Mouse (Mus musculus): ENCODE results near the gene Mark2. TPM values are rescaled to one million over a fixed set of nuclear protein-coding genes. Genes with fewer than 3 reads are reported as not detected.

The Mark2 gene
- polyA plus RNA-seq, 1 experiment, result 66.7 TPM

DNA sequence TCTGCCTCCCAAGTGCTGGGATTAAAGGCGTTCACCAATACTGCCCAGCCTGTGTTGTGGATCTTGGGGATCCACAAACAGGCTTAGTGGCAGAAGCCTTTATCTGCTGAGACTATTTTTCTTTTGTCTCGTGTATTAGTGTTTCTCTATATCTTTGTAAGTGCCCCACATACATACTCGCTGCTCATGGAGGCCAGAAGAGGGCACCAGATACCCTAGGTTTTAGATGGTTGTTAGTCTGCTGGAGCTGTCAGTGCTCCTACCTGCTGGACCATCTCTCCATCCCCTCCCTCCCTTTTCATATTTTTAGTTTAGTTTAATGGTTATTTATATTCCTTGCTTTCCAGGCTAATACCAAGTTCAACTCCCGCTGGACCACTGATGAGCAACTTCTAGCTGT lies 68.2 kb downstream of the Mark2 start:
- 80% methylated on average over 4 of the region's 4 CpGs for WGBS
- no peak overlapping the region for H3K4me3 ChIP-seq (replicated peaks; ENCODE audit: control insufficient read depth, low read depth, low read length)
- TF ChIP-seq CTCF (IDR thresholded peaks at IDR 0.05; ENCODE audit: control insufficient read depth, insufficient read depth, low read length) (peak; percentile 25; the same call in 1 of the 2 replicates), POLR2A (IDR thresholded peaks at IDR 0.05; ENCODE audit: borderline replicate concordance, control insufficient read depth, low read depth, low read length) (no peak)
- no peaks in the 10 kb centered on the region for H3K4me1 ChIP-seq (ENCODE audit: control insufficient read depth, insufficient read depth, low read length)
- H3K27ac ChIP-seq (ENCODE audit: control insufficient read depth, insufficient read depth, low read depth, low read length, poor library complexity), result no peak overlapping the region

- peak overlapping the region; percentile 12 for H3K4me3 ChIP-seq (replicated peaks; ENCODE audit: control insufficient read depth, low read depth, low read length)
- WGBS, result 15% methylated on average over 11 of the region's 11 CpGs
- no peak overlapping the region for H3K27ac ChIP-seq (ENCODE audit: control insufficient read depth, insufficient read depth, low read depth, low read length, poor library complexity)
- TF ChIP-seq CTCF (IDR thresholded peaks at IDR 0.05; ENCODE audit: control insufficient read depth, insufficient read depth, low read length), result no peak
- no peak for TF ChIP-seq POLR2A (IDR thresholded peaks at IDR 0.05; ENCODE audit: borderline replicate concordance, control insufficient read depth, low read depth, low read length)
- H3K4me1 ChIP-seq (ENCODE audit: control insufficient read depth, insufficient read depth, low read length), result no peaks in the 10 kb centered on the region
Observed at GRCm38 (mm10) chr19:7269290-7270044, 72.2 kb downstream of the Mark2 start.

DNA sequence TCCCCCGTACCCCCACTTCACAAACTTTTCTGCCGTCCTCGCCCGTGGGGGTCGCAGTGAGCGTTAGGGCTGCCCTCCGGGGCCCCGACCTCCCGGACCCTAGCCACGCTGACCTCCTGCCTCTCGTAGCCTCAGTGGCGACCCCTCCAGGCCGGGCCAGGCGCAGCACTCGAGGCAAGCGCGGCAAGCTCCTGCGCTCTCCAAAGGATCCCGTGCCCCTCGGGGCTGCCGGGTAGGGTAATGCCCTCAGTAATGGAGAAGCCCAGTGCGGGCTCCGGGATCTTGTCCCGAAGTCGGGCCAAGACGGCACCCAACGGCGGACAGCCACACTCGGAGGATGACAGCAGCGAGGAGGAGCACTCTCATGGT lies 73.0 kb downstream of the Mark2 start:
- TF ChIP-seq CTCF (IDR thresholded peaks at IDR 0.05; ENCODE audit: control insufficient read depth, insufficient read depth, low read length), result peak; percentile 59
- TF ChIP-seq POLR2A (IDR thresholded peaks at IDR 0.05; ENCODE audit: borderline replicate concordance, control insufficient read depth, low read depth, low read length), result no peak
- WGBS, result under 1% methylated on average over 30 of the region's 30 CpGs
- Histone ChIP-seq H3K4me1 (ENCODE audit: control insufficient read depth, insufficient read depth, low read length) (no peaks in the 10 kb centered on the region), H3K27ac (ENCODE audit: control insufficient read depth, insufficient read depth, low read depth, low read length, poor library complexity) (peak overlapping the region; percentile 54; the same call in 1 of the 2 replicates), H3K4me3 (replicated peaks; ENCODE audit: control insufficient read depth, low read depth, low read length) (peak overlapping the region; percentile 53)

DNA sequence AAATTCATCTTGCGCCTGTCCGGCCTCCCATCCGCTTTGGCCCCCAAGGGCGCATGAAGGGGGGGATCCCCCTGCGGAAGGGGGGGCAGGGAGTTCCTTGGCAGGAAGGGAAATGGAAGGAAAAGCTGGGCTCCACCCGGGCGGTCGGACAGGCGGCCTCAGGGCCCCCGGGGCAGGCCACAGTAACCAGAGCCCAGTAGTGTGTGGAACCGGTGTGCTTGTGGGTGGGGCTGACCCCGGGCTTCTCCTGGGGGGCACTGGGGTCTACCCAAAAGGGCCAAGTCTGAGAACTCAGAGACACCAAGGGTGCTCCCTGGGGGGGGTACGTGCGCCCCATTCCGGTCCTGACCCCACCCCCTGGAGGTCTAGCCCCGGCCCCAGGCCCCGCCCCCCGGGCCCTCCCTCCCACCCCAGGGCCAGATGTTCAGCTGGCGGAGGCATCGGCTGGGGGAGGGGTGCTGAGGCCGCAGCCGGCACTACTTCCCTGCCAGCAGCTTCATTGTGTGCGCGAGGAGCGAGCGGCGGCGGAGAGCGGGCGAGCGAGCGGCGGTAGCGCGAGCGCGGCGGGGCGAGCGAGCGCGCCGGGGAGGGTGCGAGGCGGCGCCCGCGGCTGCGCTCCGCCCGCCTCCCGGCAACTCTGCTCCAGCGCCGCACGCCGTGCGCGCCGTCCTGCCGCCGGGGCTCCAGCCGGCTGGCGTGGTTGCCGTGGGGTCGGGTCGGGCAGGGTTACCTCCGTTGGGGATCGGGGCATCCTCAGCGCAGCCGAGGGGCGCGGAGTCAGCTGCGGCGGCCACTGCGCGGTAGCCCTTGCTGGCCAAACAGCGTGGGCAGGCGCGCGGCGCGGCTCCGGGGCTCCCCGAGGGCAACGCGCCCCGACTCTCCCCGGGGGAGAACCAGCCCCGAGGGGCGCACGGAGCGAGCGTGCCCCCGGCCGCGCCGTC lies 73.6 kb downstream of the Mark2 start:
- H3K4me3 ChIP-seq (replicated peaks; ENCODE audit: control insufficient read depth, low read depth, low read length), result peak overlapping the region; percentile 53
- H3K27ac ChIP-seq (ENCODE audit: control insufficient read depth, insufficient read depth, low read depth, low read length, poor library complexity), result peak overlapping the region; percentile 54; the same call in 1 of the 2 replicates
- 1% methylated on average over 86 of the region's 97 CpGs for WGBS
- no peaks in the 10 kb centered on the region for H3K4me1 ChIP-seq (ENCODE audit: control insufficient read depth, insufficient read depth, low read length)
- peak; percentile 34; the same call in 1 of the 2 replicates for TF ChIP-seq POLR2A (IDR thresholded peaks at IDR 0.05; ENCODE audit: borderline replicate concordance, control insufficient read depth, low read depth, low read length)
- TF ChIP-seq CTCF (IDR thresholded peaks at IDR 0.05; ENCODE audit: control insufficient read depth, insufficient read depth, low read length), result no peak

DNA sequence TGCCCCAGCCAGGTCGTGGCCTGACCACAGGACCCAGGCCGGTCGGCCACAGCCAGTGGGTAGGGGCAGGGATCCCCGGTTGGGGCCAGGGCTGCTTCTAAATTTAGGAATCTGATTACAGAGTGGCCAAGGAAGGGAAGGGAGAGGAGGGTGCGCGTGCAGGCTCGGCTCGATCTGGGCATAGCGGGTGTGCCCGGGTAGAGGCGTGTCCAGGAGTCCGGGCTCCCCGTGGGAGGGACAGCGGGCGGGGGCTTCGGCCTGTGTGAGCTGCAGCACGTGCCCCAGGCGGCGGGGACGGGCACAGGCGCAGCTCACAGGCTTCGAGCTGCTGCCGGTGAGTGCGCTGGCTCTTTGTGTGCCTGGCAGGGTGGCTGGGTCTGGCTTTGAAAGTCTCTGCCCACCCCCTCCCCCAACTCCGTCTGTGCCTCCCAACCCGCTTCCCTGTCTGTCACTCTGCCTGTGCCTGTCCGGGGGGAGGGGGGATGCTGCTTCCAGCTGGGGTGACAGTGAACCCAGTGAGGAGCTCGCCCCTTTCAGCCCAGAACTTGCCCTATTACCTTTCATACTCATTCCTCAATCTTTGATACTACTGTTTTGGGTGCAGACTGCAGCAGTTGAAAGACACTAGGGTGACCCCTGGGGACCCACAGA lies 74.4 kb downstream of the Mark2 start, which contains the start of gene Rcor2:
Gene Rcor2, plus strand, starts transcription at position 235 of the 651 bp plus-strand sequence.
- H3K4me1 ChIP-seq (ENCODE audit: control insufficient read depth, insufficient read depth, low read length), result no peaks in the 10 kb centered on the region
- H3K27ac ChIP-seq (ENCODE audit: control insufficient read depth, insufficient read depth, low read depth, low read length, poor library complexity), result peak within 1 kb of the TSS; percentile 54; the same call in 1 of the 2 replicates
- no peak for TF ChIP-seq POLR2A (IDR thresholded peaks at IDR 0.05; ENCODE audit: borderline replicate concordance, control insufficient read depth, low read depth, low read length)
- no peak for TF ChIP-seq CTCF (IDR thresholded peaks at IDR 0.05; ENCODE audit: control insufficient read depth, insufficient read depth, low read length)
- H3K4me3 ChIP-seq (replicated peaks; ENCODE audit: control insufficient read depth, low read depth, low read length), result peak within 1 kb of the TSS; percentile 53
- WGBS, result under 1% methylated on average over 28 of the region's 28 CpGs

- 44% methylated on average over 4 of the region's 4 CpGs for WGBS
- Histone ChIP-seq H3K4me3 (replicated peaks; ENCODE audit: control insufficient read depth, low read depth, low read length) (no peak overlapping the region), H3K4me1 (ENCODE audit: control insufficient read depth, insufficient read depth, low read length) (no peaks in the 10 kb centered on the region), H3K27ac (ENCODE audit: control insufficient read depth, insufficient read depth, low read depth, low read length, poor library complexity) (no peak overlapping the region)
- TF ChIP-seq POLR2A (IDR thresholded peaks at IDR 0.05; ENCODE audit: borderline replicate concordance, control insufficient read depth, low read depth, low read length) (no peak), CTCF (IDR thresholded peaks at IDR 0.05; ENCODE audit: control insufficient read depth, insufficient read depth, low read length) (no peak)
Observed at GRCm38 (mm10) chr19:7266421-7266831, 75.2 kb downstream of the Mark2 start.

DNA sequence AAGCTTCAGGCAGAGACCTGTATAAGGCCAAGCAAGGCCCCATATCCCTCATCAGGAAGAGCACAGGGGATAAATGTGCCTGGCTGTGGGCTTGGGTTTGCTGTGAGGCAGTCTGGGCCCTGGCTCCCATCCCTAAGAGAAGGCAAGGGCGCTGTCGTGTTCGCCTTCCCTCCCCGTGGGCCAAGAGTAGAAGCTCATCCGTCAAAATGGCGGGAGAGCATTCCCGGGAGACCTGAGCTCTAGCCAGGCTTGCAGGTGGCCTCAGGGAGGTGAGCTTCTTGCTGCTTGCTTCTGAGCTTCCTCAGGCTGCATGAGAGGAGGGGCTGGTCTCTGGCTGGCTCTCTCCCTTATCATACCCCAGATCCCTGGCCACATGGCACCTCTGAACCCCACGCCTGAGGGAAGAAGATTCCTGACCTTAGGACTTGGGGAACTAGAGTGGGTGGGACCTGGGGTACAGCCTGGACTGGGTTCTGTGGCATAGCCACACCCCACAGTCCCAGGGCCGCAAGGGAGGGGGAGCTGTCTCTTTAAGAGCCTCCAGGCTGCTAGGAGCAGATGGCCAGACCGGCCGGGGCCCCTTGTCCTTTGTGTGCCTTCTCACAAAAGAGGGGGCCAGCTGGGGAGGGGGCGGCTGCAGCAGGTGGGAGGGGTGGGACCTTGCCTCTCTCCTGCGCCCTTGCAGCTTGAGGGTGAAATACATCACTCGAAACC lies 76.0 kb downstream of the Mark2 start:
- H3K4me1 ChIP-seq (ENCODE audit: control insufficient read depth, insufficient read depth, low read length), result no peaks in the 10 kb centered on the region
- TF ChIP-seq POLR2A (IDR thresholded peaks at IDR 0.05; ENCODE audit: borderline replicate concordance, control insufficient read depth, low read depth, low read length), result no peak
- TF ChIP-seq CTCF (IDR thresholded peaks at IDR 0.05; ENCODE audit: control insufficient read depth, insufficient read depth, low read length), result no peak
- WGBS, result 55% methylated on average over 14 of the region's 14 CpGs
- H3K4me3 ChIP-seq (replicated peaks; ENCODE audit: control insufficient read depth, low read depth, low read length), result no peak overlapping the region
- H3K27ac ChIP-seq (ENCODE audit: control insufficient read depth, insufficient read depth, low read depth, low read length, poor library complexity), result no peak overlapping the region
